Mouse (Mus musculus) embryo, embryonic 10.5 days (tissue): ENCODE measurements around the gene Med16.
A peak's percentile ranks its signal among the peaks of the same experiment; 100 is the strongest.

Experiments used
- DNase-seq: peaks from one replicate; pipeline ENCODE4 v3.0.0-alpha.2; 2015; ENCODE audit warnings: low spot score

Gene Med16

GRCm38 (mm10) chr10:79933145-79933679 lies 24.5 kb upstream of the Med16 start:
- DNase-seq: no peak

GRCm38 (mm10) chr10:79932736-79933135 lies 24.0 kb upstream of the Med16 start:
- peak; percentile 80 for DNase-seq

GRCm38 (mm10) chr10:79931797-79932196 lies 23.1 kb upstream of the Med16 start:
- no peak for DNase-seq

GRCm38 (mm10) chr10:79930826-79931186 lies 22.1 kb upstream of the Med16 start:
- DNase-seq: no peak

- DNase-seq: no peak
Observed at GRCm38 (mm10) chr10:79929967-79930825, 21.5 kb upstream of the Med16 start.

GRCm38 (mm10) chr10:79928907-79929701 lies 20.4 kb upstream of the Med16 start:
- DNase-seq: peak; percentile 47

GRCm38 (mm10) chr10:79928030-79928694 lies 19.4 kb upstream of the Med16 start:
- DNase-seq: peak; percentile 66

GRCm38 (mm10) chr10:79927324-79928029 lies 18.8 kb upstream of the Med16 start:
- peak; percentile 77 for DNase-seq

GRCm38 (mm10) chr10:79926491-79927323 lies 18.0 kb upstream of the Med16 start, which contains the start of gene Arid3a:
TSS of gene Arid3a (plus strand) at chr10:79927043.
- peak; percentile 93 for DNase-seq

- no peak for DNase-seq
Observed at GRCm38 (mm10) chr10:79925785-79926490, 17.2 kb upstream of the Med16 start.

GRCm38 (mm10) chr10:79924998-79925784 lies 16.5 kb upstream of the Med16 start:
- DNase-seq: peak; percentile 91

GRCm38 (mm10) chr10:79921572-79921971 lies 12.8 kb upstream of the Med16 start:
- no peak for DNase-seq

- DNase-seq: no peak
Observed at GRCm38 (mm10) chr10:79920958-79921535, 12.3 kb upstream of the Med16 start, which contains the start of gene R3hdm4. TSS of gene R3hdm4 (minus strand) at chr10:79921208.

GRCm38 (mm10) chr10:79920056-79920890 lies 11.6 kb upstream of the Med16 start:
- no peak for DNase-seq

- DNase-seq: no peak
Observed at GRCm38 (mm10) chr10:79919251-79919849, 10.6 kb upstream of the Med16 start.

- no peak for DNase-seq
Observed at GRCm38 (mm10) chr10:79918231-79919078, 9.7 kb upstream of the Med16 start.
